Mouse (Mus musculus): ENCODE measurements around the gene Inpp5d. TPM values are rescaled to one million over a fixed set of nuclear protein-coding genes. Genes with fewer than 3 reads are reported as not detected.
A peak's percentile ranks its signal among the peaks of the same experiment; 100 is the strongest.

Gene Inpp5d
- total RNA-seq, 2 experiments from 2014 or later: 14.9 to 15.3 TPM

GRCm38 (mm10) chr1:87698010-87698409, 77.9 kb downstream of the Inpp5d start:
- DNase-seq (ENCODE audit: low spot score in 2 of 2): no peak

- DNase-seq (ENCODE audit: low spot score in 2 of 2): peak in 1 of 2 experiments; percentile 53
These were observed 79.9 kb downstream of the Inpp5d start for GRCm38 (mm10) chr1:87699890-87700448.

- DNase-seq (ENCODE audit: low spot score in 2 of 2): no peak
These were observed 84.1 kb downstream of the Inpp5d start for GRCm38 (mm10) chr1:87704230-87704629.

GRCm38 (mm10) chr1:87706361-87706760, 86.2 kb downstream of the Inpp5d start:
- DNase-seq (ENCODE audit: low spot score in 2 of 2): no peak

GRCm38 (mm10) chr1:87709020-87709419, 88.9 kb downstream of the Inpp5d start:
- peak in 1 of 2 experiments; percentile 57 for DNase-seq (ENCODE audit: low spot score in 2 of 2)

GRCm38 (mm10) chr1:87709661-87710270, 89.7 kb downstream of the Inpp5d start:
- DNase-seq (ENCODE audit: low spot score in 2 of 2): no peak

- no peak for DNase-seq (ENCODE audit: low spot score in 2 of 2)
These were observed 92.0 kb downstream of the Inpp5d start for GRCm38 (mm10) chr1:87711938-87712613.

- DNase-seq (ENCODE audit: low spot score in 2 of 2): no peak
These were observed 92.5 kb downstream of the Inpp5d start for GRCm38 (mm10) chr1:87712614-87712971.

GRCm38 (mm10) chr1:87721382-87721781, 101.3 kb downstream of the Inpp5d start:
- DNase-seq (ENCODE audit: low spot score in 2 of 2): peak; percentile 65 to 71

GRCm38 (mm10) chr1:87722081-87722480, 102.0 kb downstream of the Inpp5d start:
- no peak for DNase-seq (ENCODE audit: low spot score in 2 of 2)

- DNase-seq (ENCODE audit: low spot score in 2 of 2): no peak
These were observed 103.2 kb downstream of the Inpp5d start for GRCm38 (mm10) chr1:87723351-87723750.

GRCm38 (mm10) chr1:87729070-87729469, 109.0 kb downstream of the Inpp5d start:
- no peak for DNase-seq (ENCODE audit: low spot score in 2 of 2)

GRCm38 (mm10) chr1:87729850-87730249, 109.7 kb downstream of the Inpp5d start:
- no peak for DNase-seq (ENCODE audit: low spot score in 2 of 2)

GRCm38 (mm10) chr1:87730271-87730670, 110.2 kb downstream of the Inpp5d start:
- DNase-seq (ENCODE audit: low spot score in 2 of 2): no peak

- peak in 1 of 2 experiments; percentile 55 for DNase-seq (ENCODE audit: low spot score in 2 of 2)
These were observed 113.1 kb downstream of the Inpp5d start for GRCm38 (mm10) chr1:87733212-87733611.

- DNase-seq (ENCODE audit: low spot score in 2 of 2): peak; percentile 38 to 61
These were observed 114.0 kb downstream of the Inpp5d start for GRCm38 (mm10) chr1:87734153-87734552.

GRCm38 (mm10) chr1:87740584-87741290, 120.6 kb downstream of the Inpp5d start:
- DNase-seq (ENCODE audit: low spot score in 2 of 2): no peak

GRCm38 (mm10) chr1:87749360-87749973, 129.4 kb downstream of the Inpp5d start:
- DNase-seq (ENCODE audit: low spot score in 2 of 2): no peak

GRCm38 (mm10) chr1:87755641-87756470, 135.7 kb downstream of the Inpp5d start, which contains the start of gene Atg16l1:
Gene Atg16l1 (plus strand): TSS chr1:87755870.
- DNase-seq (ENCODE audit: low spot score in 2 of 2): peak; percentile 95 to 98

GRCm38 (mm10) chr1:87763821-87764220, 143.7 kb downstream of the Inpp5d start:
- DNase-seq (ENCODE audit: low spot score in 2 of 2): no peak

Measured in left cerebral cortex, adult 18-20 months (tissue).